Mouse (Mus musculus): Measurements from ENCODE around the gene Prim2.

GRCm38 (mm10) chr1:33604087-33604699, 65.4 kb downstream of the Prim2 start:
- TF ChIP-seq CTCF (IDR thresholded peaks at IDR 0.05; ENCODE audit: low read depth) (no peak), EP300 (IDR thresholded peaks at IDR 0.05; ENCODE audit: low read depth) (no peak)

Data from liver, postnatal 0 days (tissue).